Mouse (Mus musculus): ENCODE data around the gene Adal.
"Not testable (repeated sequence)": the region's sequence is repeated elsewhere in the genome, so short reads cannot be mapped to it uniquely, and the experiment has no call there.

Adal gene

GRCm38 (mm10) chr2:121140018-121140882, at the start of gene Adal, which contains the start of gene Lcmt2:
TSS of gene Adal (plus strand) at chr2:121140428.
TSS of gene Lcmt2 (minus strand) at chr2:121140653.
- peak; percentile 88 for DNase-seq (ENCODE audit: low spot score)

GRCm38 (mm10) chr2:121102051-121102450, 38.2 kb upstream of the Adal start:
- DNase-seq (ENCODE audit: low spot score), result peak; percentile 43

- no peak for DNase-seq (ENCODE audit: low spot score)
Observed at GRCm38 (mm10) chr2:121105940-121106339, 34.3 kb upstream of the Adal start.

- DNase-seq (ENCODE audit: low spot score), result no peak
Observed at GRCm38 (mm10) chr2:121109695-121110094, 30.5 kb upstream of the Adal start, which contains the start of gene Tgm7. TSS of gene Tgm7 (minus strand) at chr2:121109795.

GRCm38 (mm10) chr2:121115418-121115817, 24.8 kb upstream of the Adal start:
- DNase-seq (ENCODE audit: low spot score), result no peak

GRCm38 (mm10) chr2:121119260-121119659, 21.0 kb upstream of the Adal start:
- DNase-seq (ENCODE audit: low spot score), result no peak

GRCm38 (mm10) chr2:121126302-121126701, 13.9 kb upstream of the Adal start:
- DNase-seq (ENCODE audit: low spot score), result not testable (repeated sequence)

- no peak for DNase-seq (ENCODE audit: low spot score)
Observed at GRCm38 (mm10) chr2:121127536-121127935, 12.7 kb upstream of the Adal start.

GRCm38 (mm10) chr2:121128865-121129620, 11.2 kb upstream of the Adal start:
- DNase-seq (ENCODE audit: low spot score), result no peak

- DNase-seq (ENCODE audit: low spot score), result no peak
Observed at GRCm38 (mm10) chr2:121132822-121133221, 7.4 kb upstream of the Adal start.

GRCm38 (mm10) chr2:121137371-121137770, 2.9 kb upstream of the Adal start:
- DNase-seq (ENCODE audit: low spot score), result no peak

- peak; percentile 24 for DNase-seq (ENCODE audit: low spot score)
Observed at GRCm38 (mm10) chr2:121139266-121140017, 786 bp upstream of the Adal start.

- no peak for DNase-seq (ENCODE audit: low spot score)
Observed at GRCm38 (mm10) chr2:121141216-121142035, 1.2 kb downstream of the Adal start.

- no peak for DNase-seq (ENCODE audit: low spot score)
Observed at GRCm38 (mm10) chr2:121142415-121142814, 2.2 kb downstream of the Adal start.

- DNase-seq (ENCODE audit: low spot score), result no peak
Observed at GRCm38 (mm10) chr2:121149679-121150078, 9.5 kb downstream of the Adal start.

GRCm38 (mm10) chr2:121153100-121153499, 12.9 kb downstream of the Adal start:
- no peak for DNase-seq (ENCODE audit: low spot score)

GRCm38 (mm10) chr2:121169173-121169572, 28.9 kb downstream of the Adal start:
- DNase-seq (ENCODE audit: low spot score), result no peak

GRCm38 (mm10) chr2:121169902-121170301, 29.7 kb downstream of the Adal start:
- DNase-seq (ENCODE audit: low spot score), result no peak

GRCm38 (mm10) chr2:121170481-121170971, 30.3 kb downstream of the Adal start, which contains the start of gene Tubgcp4:
TSS of gene Tubgcp4 (plus strand) at chr2:121170654.
- no peak for DNase-seq (ENCODE audit: low spot score)

- DNase-seq (ENCODE audit: low spot score), result peak; percentile 81
Observed at GRCm38 (mm10) chr2:121170980-121171742, 30.9 kb downstream of the Adal start, which contains the start of gene Zscan29. TSS of gene Zscan29 (minus strand) at chr2:121171125.
